Mouse (Mus musculus) liver, postnatal 0 days (tissue): ENCODE measurements around the gene Capn12. TPM values are rescaled to one million over a fixed set of nuclear protein-coding genes. Genes with fewer than 3 reads are reported as not detected.

ENCODE experiments used
- ATAC-seq: fragments of 200-750 bp; cut with Nextera tagmentation; 2 replicates; pipeline ENCODE4 v1.8.0; 2017; ENCODE audit warnings: mild to moderate bottlenecking, moderate library complexity
- DNase-seq: peaks from one replicate; pipeline ENCODE4 v3.0.0-alpha.2; 2016
- H3K27ac ChIP-seq: fragments of 300-500 bp; sonication (generic); 2 replicates; pipeline ENCODE4 v1.5.1; 2014; ENCODE audit warnings: antibody characterized with exemption, moderate library complexity, mild to moderate bottlenecking, low read depth
- H3K27me3 ChIP-seq: fragments of 300-500 bp; sonication (generic); 2 replicates; pipeline ENCODE4 v1.6.1; 2014; ENCODE audit warnings: low read length, control low read depth, mixed read lengths; ENCODE audit not compliant: insufficient read depth
- H3K36me3 ChIP-seq: fragments of 300-500 bp; sonication (generic); replicated peaks from 2 replicates; pipeline ENCODE4 v1.6.1; 2014; ENCODE audit warnings: mild to moderate bottlenecking, control low read depth, low read length, moderate library complexity, mixed read lengths; ENCODE audit not compliant: insufficient read depth
- H3K4me1 ChIP-seq: fragments of 300-500 bp; sonication (generic); 2 replicates; pipeline ENCODE4 v1.6.1; 2014; ENCODE audit warnings: antibody characterized with exemption, mild to moderate bottlenecking, control low read depth; ENCODE audit not compliant: insufficient read depth
- H3K4me2 ChIP-seq: fragments of 300-500 bp; sonication (generic); 2 replicates; pipeline ENCODE4 v1.6.1; 2014; ENCODE audit warnings: low read depth, mild to moderate bottlenecking, low read length, moderate library complexity, mixed read lengths
- H3K4me3 ChIP-seq: fragments of 300-500 bp; sonication (generic); 2 replicates; pipeline ENCODE4 v1.5.1; 2014; ENCODE audit warnings: low read depth, low read length
- H3K9ac ChIP-seq: fragments of 300-500 bp; sonication (generic); replicated peaks from 2 replicates; pipeline ENCODE4 v1.6.1; 2014; ENCODE audit warnings: mild to moderate bottlenecking, moderate library complexity
- H3K9me3 ChIP-seq: fragments of 300-500 bp; sonication (generic); 2 replicates; pipeline ENCODE4 v1.6.1; 2016; ENCODE audit warnings: mild to moderate bottlenecking, control low read depth, low read length, mixed read lengths
- CTCF ChIP-seq: sonication (generic); IDR thresholded peaks from 2 replicates; pipeline ENCODE4 v1.5.1; 2016; ENCODE audit warnings: antibody characterized with exemption, low read depth
- EP300 ChIP-seq: IDR thresholded peaks from 2 replicates; pipeline ENCODE4 v1.6.1; 2016; ENCODE audit warnings: antibody characterized with exemption, low read depth, mild to moderate bottlenecking
- WGBS: fragments of 180-500 bp; shearing (Covaris S2); extraction: QIAGEN DNeasy Blood & Tissue Kit; methylation state at CpG from one replicate; pipeline ENCODE4 v1.1.7; 2014; ENCODE audit not compliant: insufficient replicate concordance; 5-methylcytosine and 5-hydroxymethylcytosine counted together
- polyA plus RNA-seq: library from polyadenylated mRNA; unstranded; fragments of >200 nt; fragmentation: Nextera tagmentation; extraction: Ambion mirVana; gene quantifications from 2 replicates; pipeline ENCODE4 v1.2.1, GENCODE M21; 2015

The Capn12 gene
- polyA plus RNA-seq, 1 experiment from 2014 or later = 0.23 TPM

- TF ChIP-seq EP300 (no peak), CTCF (no peak)
- no peak for ATAC-seq
- no peak overlapping the region for H3K4me2 ChIP-seq
- 50% methylated on average over 2 of the region's 2 CpGs for WGBS
- H3K36me3 ChIP-seq = peaks cover 5% of the 10 kb centered on the region; the same call in 1 of the 2 replicates
- peaks cover 72% of the 10 kb centered on the region for H3K4me1 ChIP-seq
- no peak overlapping the region for H3K9ac ChIP-seq
- H3K9me3 ChIP-seq = no peaks in the 10 kb centered on the region
- no peaks in the 10 kb centered on the region for H3K27me3 ChIP-seq
- H3K27ac ChIP-seq = peak overlapping the region; percentile 90
- no peak for DNase-seq
- no peak overlapping the region for H3K4me3 ChIP-seq
Observed at GRCm38 (mm10) chr7:28926172-28926571, 45.0 kb downstream of the Capn12 start.

DNA sequence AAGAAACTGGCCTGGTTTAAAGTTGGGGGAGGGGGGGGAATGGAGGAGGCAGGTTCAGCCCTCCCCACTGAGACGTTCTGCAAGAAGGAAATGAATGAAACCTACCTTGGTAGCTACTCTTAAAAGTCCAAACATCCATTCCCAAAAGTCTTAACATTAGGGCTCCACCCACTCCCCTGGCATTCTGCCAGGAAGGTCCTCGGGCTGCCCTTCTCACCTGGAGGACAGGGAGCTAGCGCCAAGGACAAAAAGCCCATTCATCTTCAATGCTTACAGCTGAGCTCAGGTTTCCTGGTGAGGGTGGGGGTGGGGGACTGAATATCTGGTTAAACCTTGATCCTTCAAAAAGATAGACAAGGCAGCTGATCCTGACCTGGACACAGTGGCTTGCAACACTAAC is 48.2 kb downstream of the Capn12 start:
- ATAC-seq (no peak), DNase-seq (no peak)
- 0 out of 2 replicates have a peak, but pooled peaks cover 3% of the 10 kb centered on the region for H3K36me3 ChIP-seq
- H3K27me3 ChIP-seq = no peaks in the 10 kb centered on the region
- WGBS = 57% methylated on average over 3 of the region's 3 CpGs
- 0 out of 2 replicates have a peak overlapping the region, but pooled peaks have one; percentile 26 for H3K9ac ChIP-seq
- H3K4me2 ChIP-seq = no peak overlapping the region; the same call in 1 of the 2 replicates
- H3K4me1 ChIP-seq = peaks cover 59% of the 10 kb centered on the region
- TF ChIP-seq EP300 (no peak), CTCF (no peak)
- no peak overlapping the region for H3K4me3 ChIP-seq
- H3K9me3 ChIP-seq = no peaks in the 10 kb centered on the region
- no peak overlapping the region for H3K27ac ChIP-seq

- Histone ChIP-seq H3K27ac (peak overlapping the region; percentile 73), H3K9me3 (no peaks in the 10 kb centered on the region), H3K36me3 (0 out of 2 replicates have a peak, but pooled peaks cover 3% of the 10 kb centered on the region), H3K9ac (no peak overlapping the region), H3K4me1 (peaks cover 55% of the 10 kb centered on the region), H3K4me2 (no peak overlapping the region), H3K4me3 (no peak overlapping the region), H3K27me3 (no peaks in the 10 kb centered on the region)
- TF ChIP-seq CTCF (peak; percentile 18; the same call in 1 of the 2 replicates), EP300 (no peak)
- WGBS = 65% methylated on average over 5 of the region's 5 CpGs
- ATAC-seq (peak; percentile 50), DNase-seq (no peak)
Observed at GRCm38 (mm10) chr7:28930320-28931031, 49.3 kb downstream of the Capn12 start.

DNA sequence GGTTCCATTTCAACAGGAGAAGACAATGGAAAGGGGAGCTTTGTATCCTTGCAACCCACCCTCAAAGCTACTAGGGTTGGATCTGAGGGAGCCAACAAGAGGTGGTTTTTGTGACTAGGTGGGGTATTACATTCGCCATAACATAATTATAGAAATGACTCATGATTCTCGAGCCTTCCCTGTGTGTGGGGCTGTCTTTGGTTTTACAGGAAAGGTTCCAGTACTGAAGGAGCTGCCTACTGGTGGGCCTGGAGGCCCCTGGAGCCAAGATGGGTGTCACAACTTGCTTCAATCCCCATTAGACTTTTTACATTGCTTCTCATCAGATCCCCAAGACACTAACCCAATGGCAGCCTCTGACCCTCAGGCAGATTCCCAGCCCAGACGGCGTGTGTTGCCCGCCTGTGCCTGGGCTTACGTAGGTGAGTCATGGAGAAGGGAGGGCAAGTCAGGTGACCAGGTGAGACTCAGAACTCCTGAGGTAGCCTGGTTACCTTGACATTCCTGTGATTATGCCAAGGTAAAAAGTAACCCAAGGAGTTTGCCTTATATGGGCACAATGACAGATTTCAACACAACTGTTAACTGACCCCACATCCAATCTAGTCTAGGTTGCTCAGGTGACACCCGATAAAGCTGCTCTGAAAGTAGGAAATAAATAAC is 49.9 kb downstream of the Capn12 start:
- TF ChIP-seq EP300 (no peak), CTCF (no peak)
- peak; percentile 74 for ATAC-seq
- H3K9me3 ChIP-seq = no peaks in the 10 kb centered on the region
- no peaks in the 10 kb centered on the region for H3K27me3 ChIP-seq
- H3K27ac ChIP-seq = peak overlapping the region; percentile 73
- DNase-seq = no peak
- WGBS = 82% methylated on average over 7 of the region's 7 CpGs
- 0 out of 2 replicates have a peak overlapping the region, but pooled peaks have one; percentile 11 for H3K9ac ChIP-seq
- 0 out of 2 replicates have a peak, but pooled peaks cover 5% of the 10 kb centered on the region for H3K36me3 ChIP-seq
- H3K4me3 ChIP-seq = no peak overlapping the region
- H3K4me1 ChIP-seq = peaks cover 56% of the 10 kb centered on the region
- H3K4me2 ChIP-seq = no peak overlapping the region

GRCm38 (mm10) chr7:28931695-28932039 is 50.4 kb downstream of the Capn12 start:
- Histone ChIP-seq H3K27me3 (no peaks in the 10 kb centered on the region), H3K27ac (peak overlapping the region; percentile 73), H3K4me3 (no peak overlapping the region), H3K4me1 (peaks cover 56% of the 10 kb centered on the region), H3K9ac (no peak overlapping the region), H3K36me3 (peaks cover 9% of the 10 kb centered on the region; the same call in 1 of the 2 replicates), H3K9me3 (no peaks in the 10 kb centered on the region), H3K4me2 (no peak overlapping the region)
- no peak for ATAC-seq
- 81% methylated on average over 4 of the region's 4 CpGs for WGBS
- no peak for DNase-seq
- TF ChIP-seq EP300 (no peak), CTCF (no peak)

GRCm38 (mm10) chr7:28932421-28933041 is 51.3 kb downstream of the Capn12 start:
- H3K9ac ChIP-seq = no peak overlapping the region
- H3K4me2 ChIP-seq = no peak overlapping the region
- peak; percentile 68 for DNase-seq
- peak overlapping the region; percentile 39; the same call in 1 of the 2 replicates for H3K27ac ChIP-seq
- peaks cover 9% of the 10 kb centered on the region; the same call in 1 of the 2 replicates for H3K36me3 ChIP-seq
- no peak for ATAC-seq
- WGBS = 67% methylated on average over 6 of the region's 6 CpGs
- H3K4me1 ChIP-seq = peaks cover 60% of the 10 kb centered on the region
- H3K27me3 ChIP-seq = no peaks in the 10 kb centered on the region
- no peak overlapping the region for H3K4me3 ChIP-seq
- TF ChIP-seq EP300 = no peak
- no peak for TF ChIP-seq CTCF
- H3K9me3 ChIP-seq = no peaks in the 10 kb centered on the region
